Mouse (Mus musculus) lung, embryonic 14.5 days (tissue): ENCODE measurements around the gene Dact1. TPM values are rescaled to one million over a fixed set of nuclear protein-coding genes. Genes with fewer than 3 reads are reported as not detected.

Experiments used
- ATAC-seq: fragments of 200-750 bp; cut with Nextera tagmentation; 2 replicates; pipeline ENCODE4 v1.8.0; 2017; ENCODE audit warnings: mild to moderate bottlenecking, moderate TSS enrichment, moderate library complexity; ENCODE audit not compliant: insufficient read depth
- DNase-seq: peaks from one replicate; pipeline ENCODE4 v3.0.0-alpha.2; 2015
- H3K27ac ChIP-seq: fragments of 300-500 bp; sonication (generic); 2 replicates; pipeline ENCODE4 v1.5.1; 2014; ENCODE audit warnings: low read depth, mild to moderate bottlenecking, moderate library complexity
- H3K27me3 ChIP-seq: fragments of 300-500 bp; sonication (generic); 2 replicates; pipeline ENCODE4 v1.6.1; 2014; ENCODE audit warnings: low read length, control low read depth; ENCODE audit not compliant: insufficient read depth
- H3K36me3 ChIP-seq: fragments of 300-500 bp; sonication (generic); 2 replicates; pipeline ENCODE4 v1.6.1; 2014; ENCODE audit warnings: control low read depth; ENCODE audit not compliant: insufficient read depth
- H3K4me1 ChIP-seq: fragments of 300-500 bp; sonication (generic); 2 replicates; pipeline ENCODE4 v1.6.1; 2014; ENCODE audit warnings: antibody characterized with exemption, control low read depth; ENCODE audit not compliant: insufficient read depth
- H3K4me2 ChIP-seq: fragments of 300-500 bp; sonication (generic); 2 replicates; pipeline ENCODE4 v1.6.1; 2014; ENCODE audit warnings: mild to moderate bottlenecking
- H3K4me3 ChIP-seq: fragments of 300-500 bp; sonication (generic); 2 replicates; pipeline ENCODE4 v1.5.1; 2014; ENCODE audit warnings: low read depth, low read length
- H3K9ac ChIP-seq: fragments of 300-500 bp; sonication (generic); 2 replicates; pipeline ENCODE4 v1.6.1; 2014
- H3K9me3 ChIP-seq: fragments of 300-500 bp; sonication (generic); 2 replicates; pipeline ENCODE4 v1.6.1; 2016; ENCODE audit warnings: low read depth, low read length, control low read depth
- CTCF ChIP-seq: IDR thresholded peaks from 2 replicates; pipeline ENCODE4 v1.5.1; 2016; ENCODE audit warnings: antibody characterized with exemption, low read depth
- WGBS: fragments of 180-500 bp; shearing (Covaris S2); extraction: QIAGEN DNeasy Blood & Tissue Kit; methylation state at CpG from one replicate; pipeline ENCODE4 v1.1.7; 2014; 5-methylcytosine and 5-hydroxymethylcytosine counted together
- polyA plus RNA-seq: library from polyadenylated mRNA; unstranded; fragments of >200 nt; fragmentation: Nextera tagmentation; extraction: Ambion mirVana; gene quantifications from 2 replicates; pipeline ENCODE4 v1.2.1, GENCODE M21; 2014

Gene Dact1
- polyA plus RNA-seq, 1 experiment from 2014 or later = 9.0 TPM

GRCm38 (mm10) chr12:71310068-71310931, 616 bp downstream of the Dact1 start:
- peak; percentile 55 for ATAC-seq
- Histone ChIP-seq H3K4me1 (no peaks in the 10 kb centered on the region), H3K27me3 (no peaks in the 10 kb centered on the region), H3K36me3 (peaks cover 23% of the 10 kb centered on the region), H3K4me2 (peak overlapping the region; percentile 78), H3K27ac (peak overlapping the region; percentile 90), H3K9me3 (no peaks in the 10 kb centered on the region), H3K9ac (peak overlapping the region; percentile 85), H3K4me3 (peak overlapping the region; percentile 89)
- peak; percentile 48 for DNase-seq
- under 1% methylated on average over 56 of the region's 56 CpGs for WGBS
- TF ChIP-seq CTCF = no peak

GRCm38 (mm10) chr12:71311237-71311887, 1.7 kb downstream of the Dact1 start:
- WGBS = 4% methylated on average over 13 of the region's 13 CpGs
- Histone ChIP-seq H3K4me2 (peak overlapping the region; percentile 78), H3K9me3 (no peaks in the 10 kb centered on the region), H3K36me3 (peaks cover 33% of the 10 kb centered on the region), H3K4me3 (peak overlapping the region; percentile 89), H3K9ac (peak overlapping the region; percentile 85), H3K27me3 (no peaks in the 10 kb centered on the region), H3K4me1 (no peaks in the 10 kb centered on the region), H3K27ac (peak overlapping the region; percentile 90; the same call in 1 of the 2 replicates)
- no peak for ATAC-seq
- TF ChIP-seq CTCF = peak; percentile 75
- DNase-seq = peak; percentile 88

DNA sequence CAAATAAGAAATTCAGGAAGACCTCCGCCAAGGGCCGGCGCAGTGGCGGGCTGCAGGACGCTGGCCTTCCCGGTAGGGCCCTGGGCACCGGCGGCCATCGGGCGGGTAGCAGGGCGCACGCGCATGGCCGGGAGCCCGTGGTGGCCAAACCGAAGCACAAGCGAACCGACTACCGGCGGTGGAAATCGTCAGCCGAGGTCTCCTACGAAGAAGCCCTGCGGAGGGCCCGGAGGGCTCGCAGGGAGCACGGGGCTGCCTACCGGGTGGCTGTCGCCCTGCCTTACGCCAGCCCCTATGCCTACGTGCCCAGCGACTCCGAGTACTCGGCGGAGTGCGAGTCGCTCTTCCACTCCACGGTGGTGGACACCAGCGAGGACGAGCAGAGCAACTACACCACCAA, 8.6 kb downstream of the Dact1 start:
- DNase-seq (no peak), ATAC-seq (no peak)
- WGBS = 98% methylated on average over 40 of the region's 40 CpGs
- H3K4me3 ChIP-seq = no peak overlapping the region
- no peak overlapping the region for H3K9ac ChIP-seq
- H3K27me3 ChIP-seq = no peaks in the 10 kb centered on the region
- H3K9me3 ChIP-seq = peaks cover 6% of the 10 kb centered on the region; the same call in 1 of the 2 replicates
- H3K4me1 ChIP-seq = no peaks in the 10 kb centered on the region
- no peak overlapping the region for H3K4me2 ChIP-seq
- H3K36me3 ChIP-seq = peaks cover 64% of the 10 kb centered on the region
- H3K27ac ChIP-seq = no peak overlapping the region
- no peak for TF ChIP-seq CTCF

DNA sequence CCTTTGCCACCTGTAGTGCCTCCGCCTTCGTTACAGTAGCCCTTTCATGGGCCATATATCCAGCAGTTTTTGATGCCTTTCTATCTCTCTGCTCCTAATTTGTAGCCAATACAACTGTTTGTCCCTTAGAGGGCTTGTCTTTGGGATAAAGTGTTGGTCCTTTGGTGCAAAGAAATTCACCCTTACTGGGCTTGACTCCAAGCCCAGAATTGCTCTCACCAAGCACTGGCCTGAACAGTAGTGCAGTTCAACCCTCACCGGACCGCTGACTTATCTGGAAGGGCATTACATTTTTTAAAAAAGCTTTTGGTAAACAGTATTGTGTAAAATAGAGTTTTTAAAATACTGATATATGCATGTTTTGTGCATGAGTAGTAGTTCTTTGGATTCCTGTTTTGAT, 9.9 kb downstream of the Dact1 start:
- H3K9ac ChIP-seq = no peak overlapping the region
- WGBS = 80% methylated on average over 4 of the region's 4 CpGs
- H3K4me3 ChIP-seq = no peak overlapping the region
- H3K27ac ChIP-seq = no peak overlapping the region
- no peak for ATAC-seq
- no peak for DNase-seq
- TF ChIP-seq CTCF = no peak
- H3K36me3 ChIP-seq = peaks cover 54% of the 10 kb centered on the region
- H3K27me3 ChIP-seq = no peaks in the 10 kb centered on the region
- H3K4me1 ChIP-seq = no peaks in the 10 kb centered on the region
- H3K9me3 ChIP-seq = peaks cover 6% of the 10 kb centered on the region; the same call in 1 of the 2 replicates
- H3K4me2 ChIP-seq = no peak overlapping the region

- Histone ChIP-seq H3K9ac (no peak overlapping the region), H3K4me2 (no peak overlapping the region), H3K4me1 (peaks cover 15% of the 10 kb centered on the region), H3K36me3 (no peaks in the 10 kb centered on the region), H3K9me3 (no peaks in the 10 kb centered on the region), H3K27me3 (no peaks in the 10 kb centered on the region), H3K4me3 (no peak overlapping the region), H3K27ac (no peak overlapping the region)
- DNase-seq (peak; percentile 39), ATAC-seq (no peak)
- no peak for TF ChIP-seq CTCF
- WGBS = 39% methylated on average over 3 of the region's 3 CpGs
These were observed 23.0 kb downstream of the Dact1 start for GRCm38 (mm10) chr12:71332646-71333045.

DNA sequence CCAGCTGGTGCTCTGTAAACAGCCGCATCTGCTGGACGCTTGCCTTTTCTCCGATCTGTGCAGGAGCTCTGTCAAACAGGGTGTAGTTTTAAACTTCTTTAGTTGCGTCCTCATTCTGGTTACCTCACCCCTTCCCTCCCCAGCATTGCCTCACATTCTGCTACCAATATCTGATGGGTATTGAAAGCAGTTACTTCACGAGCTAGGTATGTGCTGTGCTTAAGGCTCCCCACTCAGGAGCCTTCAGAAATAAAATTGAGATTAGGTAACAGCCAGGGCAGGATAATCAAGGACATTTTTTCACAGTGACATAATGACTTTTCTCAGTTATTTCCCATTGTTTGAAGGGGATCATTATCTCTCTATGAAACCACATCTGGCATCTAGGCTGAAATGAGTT, 23.9 kb downstream of the Dact1 start:
- peak overlapping the region; percentile 79 for H3K27ac ChIP-seq
- WGBS = 23% methylated on average over 5 of the region's 5 CpGs

GRCm38 (mm10) chr12:71337025-71337582, 27.4 kb downstream of the Dact1 start:
- no peak overlapping the region for H3K4me2 ChIP-seq
- H3K4me3 ChIP-seq = no peak overlapping the region
- ATAC-seq = 0 out of 2 replicates have a peak, but pooled peaks have one; percentile 13
- no peaks in the 10 kb centered on the region for H3K36me3 ChIP-seq
- H3K27ac ChIP-seq = no peak overlapping the region
- peaks cover 17% of the 10 kb centered on the region for H3K4me1 ChIP-seq
- no peaks in the 10 kb centered on the region for H3K27me3 ChIP-seq
- no peak overlapping the region for H3K9ac ChIP-seq
- H3K9me3 ChIP-seq = no peaks in the 10 kb centered on the region
- 32% methylated on average over 11 of the region's 11 CpGs for WGBS
- no peak for DNase-seq
- no peak for TF ChIP-seq CTCF

More for the DNA sequence above, 23.9 kb downstream of the Dact1 start:
- no peak for TF ChIP-seq CTCF
- H3K4me1 ChIP-seq = peaks cover 15% of the 10 kb centered on the region
- peak overlapping the region; percentile 34 for H3K9ac ChIP-seq
- H3K9me3 ChIP-seq = no peaks in the 10 kb centered on the region
- no peaks in the 10 kb centered on the region for H3K27me3 ChIP-seq
- DNase-seq = peak; percentile 35
- H3K4me2 ChIP-seq = peak overlapping the region; percentile 12; the same call in 1 of the 2 replicates
- H3K36me3 ChIP-seq = no peaks in the 10 kb centered on the region
- H3K4me3 ChIP-seq = no peak overlapping the region
- ATAC-seq = no peak
